Comparison of ENCODE assay signal across 10 mouse cellular contexts in genomic region chr11:97838779-97839440, GRCm38 (mm10). TPM values are rescaled to one million over a fixed set of nuclear protein-coding genes. Genes with fewer than 3 reads are reported as not detected.
A peak's percentile ranks its signal among the peaks of the same experiment; 100 is the strongest.
DNase-seq lines count a peak whose midpoint lies in the region; ATAC-seq and TF ChIP-seq lines count a peak whose summit lies in the region.
"Had no signal": no experiment of that assay in that cellular context is flagged by ENCODE, and none has a peak within 500 bp of the region (broad histone marks: within the 10 kb centered on the region; RNA-seq: fewer than 3 reads in every experiment).

No protein-coding gene starts in this region.

- no peak overlapping the region for H3K9ac ChIP-seq in intestine, embryonic 14.5 days (ENCODE audit: low read length)
- H3K9ac ChIP-seq in intestine, embryonic 15.5 days = no peak overlapping the region
- peak overlapping the region; percentile 28; the same call in 1 of the 2 replicates for H3K9ac ChIP-seq in ES-E14 (ENCODE audit: insufficient read depth, low read depth, low read length, poor library complexity, severe bottlenecking)
- no peak overlapping the region for H3K9ac ChIP-seq in limb, embryonic 12.5 days (replicated peaks)

- H3K4me3 ChIP-seq in intestine, embryonic 14.5 days (ENCODE audit: low read depth, low read length) = no peak overlapping the region
- no peak overlapping the region for H3K4me3 ChIP-seq in intestine, embryonic 15.5 days (replicated peaks)
- no peak overlapping the region for H3K4me3 ChIP-seq in ES-E14 (ENCODE audit: insufficient read depth in 1 of 2, low read depth in 1 of 2, low read length in 2 of 2, poor library complexity in 1 of 2, severe bottlenecking in 1 of 2)
- no peak overlapping the region for H3K4me3 ChIP-seq in limb, embryonic 12.5 days (replicated peaks)
- H3K4me3 ChIP-seq: megakaryocyte, embryonic 14.5 days had no signal

- 0 out of 2 replicates have a peak, but pooled peaks cover 11% of the 10 kb centered on the region for H3K4me1 ChIP-seq in intestine, embryonic 14.5 days (replicated peaks; ENCODE audit: control insufficient read depth, insufficient read depth, low read length)
- H3K4me1 ChIP-seq in intestine, embryonic 15.5 days (replicated peaks) = peaks cover 10% of the 10 kb centered on the region; the same call in 1 of the 2 replicates
- peaks cover 0 to 20% of the 10 kb centered on the region in 2 experiments; a peak in 2 of 4 replicates for H3K4me1 ChIP-seq in ES-E14 (ENCODE audit: control insufficient read depth in 2 of 2, insufficient read depth in 2 of 2, low read length in 2 of 2, poor library complexity in 1 of 2)
- peaks cover 12% of the 10 kb centered on the region for H3K4me1 ChIP-seq in limb, embryonic 12.5 days (replicated peaks)

- peaks cover 43% of the 10 kb centered on the region for H3K36me3 ChIP-seq in intestine, embryonic 14.5 days (ENCODE audit: control insufficient read depth, insufficient read depth, low read length)
- H3K36me3 ChIP-seq in intestine, embryonic 15.5 days = peaks cover 24% of the 10 kb centered on the region; the same call in 1 of the 2 replicates
- H3K36me3 ChIP-seq in ES-E14 (ENCODE audit: control insufficient read depth, insufficient read depth, low read length, poor library complexity, severe bottlenecking) = peaks cover 37% of the 10 kb centered on the region
- H3K36me3 ChIP-seq in limb, embryonic 12.5 days = peaks cover 45% of the 10 kb centered on the region

- peak; percentile 43 for DNase-seq in adrenal gland, postnatal 10 days
- DNase-seq in adrenal gland, adult 18-20 months (ENCODE audit: low spot score in 2 of 2) = no peak
- DNase-seq in intestine, embryonic 14.5 days (ENCODE audit: low spot score) = peak; percentile 55
- no peak for DNase-seq in ES-E14 (ENCODE audit: low read depth, low spot score)
- no peak for DNase-seq in spleen, adult 12 weeks (ENCODE audit: low spot score)
- DNase-seq in left cerebral cortex, postnatal 14 days (ENCODE audit: low spot score in 2 of 2) = no peak
- DNase-seq: kidney, adult 11 months had no signal

- in situ Hi-C loops in ES-E14 (cut with MboI; ENCODE audit: low sequenced_read_pairs in 2 of 2, unreplicated experiment in 2 of 2) = no loop called here

- no peak overlapping the region for H3K27ac ChIP-seq in intestine, embryonic 14.5 days (ENCODE audit: low read depth)
- no peak overlapping the region; the same call in 1 of the 2 replicates for H3K27ac ChIP-seq in intestine, embryonic 15.5 days
- H3K27ac ChIP-seq in ES-E14 (ENCODE audit: insufficient read depth, low read depth, low read length, poor library complexity, severe bottlenecking) = no peak overlapping the region
- peak overlapping the region; percentile 70 for H3K27ac ChIP-seq in limb, embryonic 12.5 days

- ATAC-seq in intestine, embryonic 14.5 days (replicated peaks; ENCODE audit: low FRiP score, low TSS enrichment, low read depth) = no peak
- ATAC-seq in intestine, embryonic 15.5 days = no peak
- ATAC-seq in limb, embryonic 12.5 days (ENCODE audit: insufficient number of reproducible peaks, insufficient read depth, low FRiP score, low TSS enrichment, low read depth) = no peak

- intact Hi-C loops in left cerebral cortex, postnatal 14 days (cut with DNase I) = no loop called here

- H3K27me3 ChIP-seq in intestine, embryonic 14.5 days (replicated peaks; ENCODE audit: control insufficient read depth, insufficient read depth, low read length) = no peaks in the 10 kb centered on the region
- H3K27me3 ChIP-seq in intestine, embryonic 15.5 days (replicated peaks) = no peaks in the 10 kb centered on the region
- H3K27me3 ChIP-seq in limb, embryonic 12.5 days = no peaks in the 10 kb centered on the region
- H3K27me3 ChIP-seq: megakaryocyte, embryonic 14.5 days had no signal

- H3K9me3 ChIP-seq in intestine, embryonic 14.5 days (ENCODE audit: control insufficient read depth, low read length) = no peaks in the 10 kb centered on the region
- H3K9me3 ChIP-seq in intestine, embryonic 15.5 days = no peaks in the 10 kb centered on the region
- no peaks in the 10 kb centered on the region for H3K9me3 ChIP-seq in ES-E14 (ENCODE audit: control insufficient read depth, insufficient read depth, low read depth, low read length)
- no peaks in the 10 kb centered on the region for H3K9me3 ChIP-seq in limb, embryonic 12.5 days
- H3K9me3 ChIP-seq: megakaryocyte, embryonic 14.5 days had no signal

- WGBS in intestine, embryonic 14.5 days = 37% methylated on average over 10 of the region's 10 CpGs
- 41% methylated on average over 10 of the region's 10 CpGs for WGBS in intestine, embryonic 15.5 days
- WGBS in limb, embryonic 12.5 days = 35% methylated on average over 10 of the region's 10 CpGs

- H3K4me2 ChIP-seq in intestine, embryonic 14.5 days (ENCODE audit: low read length) = no peak overlapping the region
- no peak overlapping the region for H3K4me2 ChIP-seq in intestine, embryonic 15.5 days (replicated peaks)
- no peak overlapping the region for H3K4me2 ChIP-seq in limb, embryonic 12.5 days

TF ChIP-seq in ES-E14, 5 proteins besides CTCF, POLR2A, EP300 and RAD21:
- TF ChIP-seq ZNF384 (IDR thresholded peaks at IDR 0.05; ENCODE audit: low read depth, low read length) (no peak), MAFK (IDR thresholded peaks at IDR 0.05; ENCODE audit: insufficient read depth, low read depth, low read length) (no peak), HCFC1 (IDR thresholded peaks at IDR 0.05; ENCODE audit: borderline replicate concordance, insufficient read depth, low read length) (no peak), CHD2 (IDR thresholded peaks at IDR 0.05; ENCODE audit: low read depth, low read length) (no peak), ZC3H11A (IDR thresholded peaks at IDR 0.05; ENCODE audit: borderline replicate concordance, low read depth, low read length) (no peak)

RNA-seq across cellular contexts. Expression of gene B230217C12Rik, which starts 1.7 kb away (rescaled TPM):
- 1 to 10 TPM; 2.0 to 3.1 TPM for total RNA-seq in adrenal gland, postnatal 10 days (2021)
- 1 to 10 TPM; 3.7 to 4.0 TPM for total RNA-seq in adrenal gland, adult 18-20 months (2021)
- polyA plus RNA-seq in intestine, embryonic 14.5 days (2014; fragmentation: Nextera tagmentation; extraction: Ambion mirVana) = 8.1 and 9.5 TPM in 2 replicates
- 5.2 and 5.3 TPM in 2 replicates for polyA plus RNA-seq in intestine, embryonic 15.5 days (2015; fragmentation: Nextera tagmentation; extraction: Ambion mirVana)
- 3.0 and 4.1 TPM in 2 replicates for total RNA-seq in ES-E14 (2012; rRNA removed)
- polyA plus RNA-seq in limb, embryonic 12.5 days (2016; fragmentation: Nextera tagmentation; extraction: Ambion mirVana) = 11.8 and 13.2 TPM in 2 replicates
- 10 to 100 TPM; 48.5 to 52.8 TPM for total RNA-seq in left cerebral cortex, postnatal 14 days (2021)

RNA-seq across cellular contexts. Expression of gene Lasp1, which starts 40.1 kb away (rescaled TPM):
- 100 to 1,000 TPM; 107 to 122 TPM for total RNA-seq in adrenal gland, postnatal 10 days (2021)
- 100 to 1,000 TPM in 1 of 2 experiments, 10 to 100 TPM in 1; 94.0 to 145 TPM for total RNA-seq in adrenal gland, adult 18-20 months (2021)
- 85.1 and 88.6 TPM in 2 replicates for polyA plus RNA-seq in intestine, embryonic 14.5 days (2014; fragmentation: Nextera tagmentation; extraction: Ambion mirVana)
- polyA plus RNA-seq in intestine, embryonic 15.5 days (2015; fragmentation: Nextera tagmentation; extraction: Ambion mirVana) = 123 and 126 TPM in 2 replicates
- total RNA-seq in ES-E14 (2012; rRNA removed) = 108 and 147 TPM in 2 replicates
- 110 and 120 TPM in 2 replicates for polyA plus RNA-seq in limb, embryonic 12.5 days (2016; fragmentation: Nextera tagmentation; extraction: Ambion mirVana)
- total RNA-seq in left cerebral cortex, postnatal 14 days (2021) = 100 to 1,000 TPM; 189 to 204 TPM

RNA-seq across cellular contexts. Expression of gene Fbxo47, which starts 45.0 kb away (rescaled TPM):
- total RNA-seq in adrenal gland, postnatal 10 days (2021) = 1 to 10 TPM in 1 of 2 experiments, under 1 TPM in 1; 0.69 to 1.3 TPM
- 1 to 10 TPM in 1 of 2 experiments, under 1 TPM in 1; 0.58 to 1.2 TPM for total RNA-seq in adrenal gland, adult 18-20 months (2021)
- polyA plus RNA-seq in intestine, embryonic 14.5 days (2014; fragmentation: Nextera tagmentation; extraction: Ambion mirVana) = 0.39 and 0.54 TPM in 2 replicates
- 0.65 and 0.68 TPM in 2 replicates for polyA plus RNA-seq in intestine, embryonic 15.5 days (2015; fragmentation: Nextera tagmentation; extraction: Ambion mirVana)
- 2.2 and 4.1 TPM in 2 replicates for total RNA-seq in ES-E14 (2012; rRNA removed)
- 0.60 and 0.92 TPM in 2 replicates for polyA plus RNA-seq in limb, embryonic 12.5 days (2016; fragmentation: Nextera tagmentation; extraction: Ambion mirVana)
- under 1 TPM; 0.86 to 0.99 TPM for total RNA-seq in left cerebral cortex, postnatal 14 days (2021)

RNA-seq across cellular contexts. Expression of gene Rpl23, which starts 56.7 kb away (rescaled TPM):
- 100 to 1,000 TPM; 958 to 975 TPM for total RNA-seq in adrenal gland, postnatal 10 days (2021)
- 100 to 1,000 TPM; 830 to 834 TPM for total RNA-seq in adrenal gland, adult 18-20 months (2021)
- polyA plus RNA-seq in intestine, embryonic 14.5 days (2014; fragmentation: Nextera tagmentation; extraction: Ambion mirVana) = 752 and 786 TPM in 2 replicates
- 530 and 606 TPM in 2 replicates for polyA plus RNA-seq in intestine, embryonic 15.5 days (2015; fragmentation: Nextera tagmentation; extraction: Ambion mirVana)
- total RNA-seq in ES-E14 (2012; rRNA removed) = 1,213 and 1,430 TPM in 2 replicates
- 513 and 518 TPM in 2 replicates for polyA plus RNA-seq in limb, embryonic 12.5 days (2016; fragmentation: Nextera tagmentation; extraction: Ambion mirVana)
- total RNA-seq in left cerebral cortex, postnatal 14 days (2021) = 100 to 1,000 TPM; 342 to 343 TPM

Comparison
In these comparisons a context has a peak if more than half of its experiments do, and no peak if none do; other contexts are left out.
1. DNase-seq: peak in adrenal gland, postnatal 10 days (single experiment) and intestine, embryonic 14.5 days (single experiment); none in adrenal gland, adult 18-20 months (0 of 2), ES-E14 (single experiment), spleen, adult 12 weeks (single experiment) and left cerebral cortex, postnatal 14 days (0 of 2).